Mouse (Mus musculus) limb, embryonic 11.5 days (tissue): ENCODE results near the gene Zbp1. TPM values are rescaled to one million over a fixed set of nuclear protein-coding genes. Genes with fewer than 3 reads are reported as not detected.

Experiments
- ATAC-seq: fragments of 200-750 bp; cut with Nextera tagmentation; 2 replicates; pipeline ENCODE4 v1.8.0; 2017; ENCODE audit warnings: low read depth; ENCODE audit not compliant: insufficient number of reproducible peaks, low FRiP score, low TSS enrichment
- DNase-seq: peaks from one replicate; pipeline ENCODE4 v3.0.0-alpha.2; 2015; ENCODE audit warnings: low spot score
- H3K27ac ChIP-seq: fragments of 300-500 bp; sonication (generic); replicated peaks from 2 replicates; pipeline ENCODE4 v1.5.1; 2014; ENCODE audit warnings: low read depth, mild to moderate bottlenecking, low read length
- H3K27me3 ChIP-seq: fragments of 300-500 bp; sonication (generic); 2 replicates; pipeline ENCODE4 v1.6.1; 2014; ENCODE audit warnings: mild to moderate bottlenecking, low read length, mixed read lengths; ENCODE audit not compliant: control insufficient read depth, insufficient read depth
- H3K36me3 ChIP-seq: fragments of 300-500 bp; sonication (generic); 2 replicates; pipeline ENCODE4 v1.6.1; 2014; ENCODE audit warnings: mild to moderate bottlenecking, low read length, moderate library complexity, mixed read lengths; ENCODE audit not compliant: control insufficient read depth, insufficient read depth
- H3K4me1 ChIP-seq: fragments of 300-500 bp; sonication (generic); 2 replicates; pipeline ENCODE4 v1.6.1; 2014; ENCODE audit warnings: low read length, mixed read lengths; ENCODE audit not compliant: control insufficient read depth, insufficient read depth
- H3K4me2 ChIP-seq: fragments of 300-500 bp; sonication (generic); 2 replicates; pipeline ENCODE4 v1.6.1; 2014; ENCODE audit warnings: low read depth, mild to moderate bottlenecking, moderate library complexity; ENCODE audit not compliant: severe bottlenecking
- H3K4me3 ChIP-seq: fragments of 300-500 bp; sonication (generic); 2 replicates; pipeline ENCODE4 v1.5.1; 2014; ENCODE audit warnings: low read depth, low read length
- H3K9ac ChIP-seq: fragments of 300-500 bp; sonication (generic); 2 replicates; pipeline ENCODE4 v1.6.1; 2014; ENCODE audit warnings: mild to moderate bottlenecking, low read length
- H3K9me3 ChIP-seq: fragments of 300-500 bp; sonication (generic); 2 replicates; pipeline ENCODE4 v1.6.1; 2016; ENCODE audit warnings: low read length; ENCODE audit not compliant: control insufficient read depth
- WGBS: fragments of 180-500 bp; shearing (Covaris S2); extraction: QIAGEN DNeasy Blood & Tissue Kit; methylation state at CpG from one replicate; pipeline ENCODE4 v1.1.7; 2014; 5-methylcytosine and 5-hydroxymethylcytosine counted together
- polyA plus RNA-seq: library from polyadenylated mRNA; unstranded; fragments of >200 nt; fragmentation: Nextera tagmentation; extraction: Ambion mirVana; gene quantifications from 2 replicates; pipeline ENCODE4 v1.2.1, GENCODE M21; 2014

Gene Zbp1
- polyA plus RNA-seq, 1 experiment from 2014 or later, result not detected

GRCm38 (mm10) chr2:173202924-173203689 lies 15.6 kb downstream of the Zbp1 start:
- Histone ChIP-seq H3K4me3 (no peak overlapping the region), H3K4me2 (no peak overlapping the region), H3K27ac (no peak overlapping the region), H3K36me3 (no peaks in the 10 kb centered on the region), H3K9me3 (no peaks in the 10 kb centered on the region), H3K27me3 (no peaks in the 10 kb centered on the region), H3K9ac (no peak overlapping the region), H3K4me1 (no peaks in the 10 kb centered on the region)
- ATAC-seq (no peak), DNase-seq (peak; percentile 18)
- WGBS, result 90% methylated on average over 19 of the region's 19 CpGs

DNA sequence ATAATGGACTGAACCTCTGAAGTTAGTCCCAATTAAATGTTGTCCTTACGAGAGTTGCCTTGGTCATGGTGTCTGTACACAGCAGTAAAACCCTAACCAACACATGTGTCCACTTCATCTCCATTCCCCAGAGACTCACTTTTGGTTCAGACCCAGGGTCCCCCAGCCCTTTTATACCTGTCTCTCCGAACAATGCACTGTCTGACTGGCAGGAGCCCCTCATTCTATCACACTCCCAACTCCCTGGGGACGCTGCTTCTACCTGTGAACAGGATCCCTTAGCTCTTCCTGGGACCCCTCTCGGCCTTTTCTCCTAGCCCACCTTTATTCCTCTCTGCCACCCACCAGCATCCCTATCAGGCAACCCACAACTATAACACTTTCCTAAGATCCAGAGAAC lies 23.9 kb downstream of the Zbp1 start:
- Histone ChIP-seq H3K4me2 (no peak overlapping the region), H3K27ac (no peak overlapping the region), H3K36me3 (no peaks in the 10 kb centered on the region), H3K9me3 (no peaks in the 10 kb centered on the region), H3K9ac (no peak overlapping the region), H3K4me3 (no peak overlapping the region), H3K27me3 (no peaks in the 10 kb centered on the region), H3K4me1 (no peaks in the 10 kb centered on the region)
- DNase-seq (no peak), ATAC-seq (no peak)
- WGBS, result 83% methylated on average over 4 of the region's 4 CpGs

- no peaks in the 10 kb centered on the region for H3K4me1 ChIP-seq
Measured at GRCm38 (mm10) chr2:173187182-173187855, 31.4 kb downstream of the Zbp1 start.

GRCm38 (mm10) chr2:173186047-173186943 lies 32.4 kb downstream of the Zbp1 start:
- Histone ChIP-seq H3K4me1 (no peaks in the 10 kb centered on the region), H3K9me3 (no peaks in the 10 kb centered on the region), H3K36me3 (no peaks in the 10 kb centered on the region), H3K27me3 (0 out of 2 replicates have a peak, but pooled peaks cover 2% of the 10 kb centered on the region), H3K4me2 (no peak overlapping the region), H3K4me3 (no peak overlapping the region), H3K9ac (no peak overlapping the region), H3K27ac (no peak overlapping the region)
- 30% methylated on average over 26 of the region's 26 CpGs for WGBS
- ATAC-seq, result peak; percentile 19
- DNase-seq, result peak; percentile 96

More at GRCm38 (mm10) chr2:173187182-173187855, 31.4 kb downstream of the Zbp1 start:
- ATAC-seq (no peak), DNase-seq (peak; percentile 21)
- H3K4me3 ChIP-seq, result no peak overlapping the region
- no peak overlapping the region for H3K4me2 ChIP-seq
- H3K27me3 ChIP-seq, result 0 out of 2 replicates have a peak, but pooled peaks cover 2% of the 10 kb centered on the region
- no peaks in the 10 kb centered on the region for H3K9me3 ChIP-seq
- no peak overlapping the region for H3K9ac ChIP-seq
- H3K27ac ChIP-seq, result no peak overlapping the region
- WGBS, result 24% methylated on average over 8 of the region's 8 CpGs
- no peaks in the 10 kb centered on the region for H3K36me3 ChIP-seq

DNA sequence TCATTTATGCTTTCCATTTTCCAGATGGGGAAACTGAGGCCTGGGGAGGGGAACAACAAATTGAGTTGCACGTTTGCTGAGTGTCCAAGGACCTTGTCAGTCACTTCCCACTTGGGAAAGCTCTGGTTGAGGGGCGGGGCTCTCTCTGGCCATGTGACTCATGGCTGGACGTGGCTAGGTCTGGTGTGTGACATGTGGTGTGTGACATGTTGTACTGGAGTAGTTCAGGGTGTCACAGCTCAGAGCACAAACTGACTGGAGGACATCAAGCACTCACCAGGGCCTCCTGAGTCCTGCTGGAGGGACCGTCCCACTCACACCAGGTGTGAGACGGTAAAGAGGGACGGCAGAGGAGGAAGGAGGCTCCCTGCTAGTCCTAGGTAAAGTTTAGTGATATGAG lies 33.4 kb downstream of the Zbp1 start:
- H3K9me3 ChIP-seq, result no peaks in the 10 kb centered on the region
- no peaks in the 10 kb centered on the region for H3K4me1 ChIP-seq
- H3K4me3 ChIP-seq, result no peak overlapping the region
- no peak overlapping the region for H3K4me2 ChIP-seq
- WGBS, result 72% methylated on average over 6 of the region's 6 CpGs
- H3K27me3 ChIP-seq, result 0 out of 2 replicates have a peak, but pooled peaks cover 2% of the 10 kb centered on the region
- ATAC-seq (no peak), DNase-seq (peak; percentile 22)
- H3K36me3 ChIP-seq, result no peaks in the 10 kb centered on the region
- H3K9ac ChIP-seq, result no peak overlapping the region
- H3K27ac ChIP-seq, result no peak overlapping the region

DNA sequence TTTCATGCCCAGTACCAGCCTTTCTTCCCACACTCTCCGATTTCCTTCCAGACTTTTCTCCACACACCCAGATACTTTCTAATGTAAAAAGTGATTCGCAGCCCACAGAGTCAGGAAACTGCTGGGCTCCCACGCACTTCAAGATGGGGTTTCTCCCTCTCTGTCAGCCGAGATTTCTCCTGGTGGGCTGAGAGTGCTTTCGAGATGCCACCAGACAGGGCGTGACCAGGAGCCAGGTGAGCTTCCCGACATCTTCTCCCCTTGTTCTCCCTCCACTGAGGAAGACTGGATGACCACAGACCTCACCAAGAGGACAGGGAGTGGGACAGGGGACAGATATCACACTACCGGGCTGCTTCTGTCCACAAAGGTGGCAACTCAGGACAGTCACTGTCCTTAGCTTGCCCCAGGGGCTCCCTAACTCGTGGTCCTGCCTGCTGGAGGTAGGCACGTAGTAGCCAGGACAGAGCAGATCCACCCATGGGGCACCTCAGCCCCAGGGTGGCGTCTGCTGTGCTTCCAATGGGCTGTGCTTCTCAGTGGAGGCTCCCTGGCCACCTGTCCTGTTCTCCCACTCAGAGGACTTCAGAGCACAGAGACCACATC lies 34.1 kb downstream of the Zbp1 start:
- no peak for DNase-seq
- ATAC-seq, result no peak
- Histone ChIP-seq H3K36me3 (no peaks in the 10 kb centered on the region), H3K9ac (no peak overlapping the region), H3K4me2 (no peak overlapping the region), H3K9me3 (no peaks in the 10 kb centered on the region), H3K27ac (no peak overlapping the region), H3K4me1 (no peaks in the 10 kb centered on the region), H3K27me3 (0 out of 2 replicates have a peak, but pooled peaks cover 2% of the 10 kb centered on the region), H3K4me3 (no peak overlapping the region)
- whole genome bisulfite sequencing, result 66% methylated on average over 11 of the region's 11 CpGs

DNA sequence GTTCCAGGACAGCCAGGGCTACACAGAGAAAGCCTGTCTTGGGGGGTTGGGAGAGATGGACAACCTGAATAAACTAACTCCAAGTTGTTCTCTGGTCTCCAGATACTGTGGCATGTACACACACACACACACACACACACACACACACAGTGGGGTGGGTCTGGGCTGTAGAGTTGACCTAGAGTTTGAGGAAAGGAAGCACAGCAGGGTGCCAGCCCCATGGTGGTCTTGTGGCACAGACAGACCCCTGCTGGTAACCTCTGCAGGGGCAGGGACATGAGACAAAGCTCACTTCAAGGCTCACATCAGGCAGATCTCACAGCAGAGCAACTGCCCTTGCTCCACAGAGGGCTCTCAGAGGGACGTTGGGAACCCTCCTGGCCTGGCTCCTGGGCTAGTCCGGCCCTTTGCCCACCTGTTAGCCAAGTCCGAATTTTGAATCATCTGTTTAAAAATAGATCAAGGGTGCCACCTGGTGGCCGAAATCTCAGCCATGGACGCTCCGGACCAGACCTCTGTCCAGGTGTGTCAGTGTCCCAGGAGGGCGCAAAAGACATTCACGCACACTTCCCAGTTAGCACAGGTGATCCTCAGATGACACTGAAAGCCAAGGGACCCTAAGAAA lies 34.8 kb downstream of the Zbp1 start:
- Histone ChIP-seq H3K9me3 (no peaks in the 10 kb centered on the region), H3K4me2 (no peak overlapping the region), H3K9ac (no peak overlapping the region), H3K27me3 (0 out of 2 replicates have a peak, but pooled peaks cover 2% of the 10 kb centered on the region), H3K27ac (no peak overlapping the region), H3K4me3 (no peak overlapping the region), H3K4me1 (no peaks in the 10 kb centered on the region), H3K36me3 (no peaks in the 10 kb centered on the region)
- DNase-seq (peak; percentile 91), ATAC-seq (no peak; the same call in 1 of the 2 replicates)
- 10% methylated on average over 8 of the region's 8 CpGs for WGBS
